In the genomic region with DNA sequence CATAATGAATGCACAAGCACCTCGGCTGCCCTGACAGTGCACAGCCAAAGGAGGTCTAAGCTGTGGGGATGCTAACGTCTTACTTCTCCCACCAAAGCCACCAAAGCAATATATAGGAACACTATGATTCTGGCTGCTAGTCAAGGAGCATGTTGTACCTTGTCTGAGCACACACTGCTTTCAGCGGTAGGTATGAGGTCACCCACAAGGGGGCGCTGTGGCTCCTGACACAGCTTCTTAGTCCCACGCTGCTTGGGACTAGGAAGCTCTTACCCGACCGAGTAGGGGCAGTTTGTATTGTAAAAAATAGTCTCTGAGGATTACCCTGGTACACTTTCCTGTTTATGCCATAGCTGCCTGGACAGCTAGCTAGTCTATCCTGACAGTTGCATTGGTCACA, we compare ENCODE assay signal across 8 mouse cellular contexts. TPM values are rescaled to one million over a fixed set of nuclear protein-coding genes. Genes with fewer than 3 reads are reported as not detected.
DNase-seq lines count a peak whose midpoint lies in the region; ATAC-seq lines count a peak whose summit lies in the region.

No protein-coding gene starts in this region.

- no peak overlapping the region for H3K27ac ChIP-seq in forebrain, embryonic 14.5 days (ENCODE audit: low read depth, low read length)
- H3K27ac ChIP-seq in forebrain, embryonic 15.5 days (replicated peaks), result no peak overlapping the region
- no peak overlapping the region for H3K27ac ChIP-seq in embryonic facial prominence, embryonic 11.5 days (replicated peaks; ENCODE audit: low read depth, low read length)

- H3K9me3 ChIP-seq in forebrain, embryonic 14.5 days (replicated peaks; ENCODE audit: control insufficient read depth, low read length), result no peaks in the 10 kb centered on the region
- H3K9me3 ChIP-seq in forebrain, embryonic 15.5 days, result no peaks in the 10 kb centered on the region
- H3K9me3 ChIP-seq in embryonic facial prominence, embryonic 11.5 days (replicated peaks; ENCODE audit: control insufficient read depth, low read length), result no peaks in the 10 kb centered on the region

- no peaks in the 10 kb centered on the region for H3K4me1 ChIP-seq in forebrain, embryonic 14.5 days (ENCODE audit: control insufficient read depth, insufficient read depth, low read length)
- no peaks in the 10 kb centered on the region for H3K4me1 ChIP-seq in forebrain, embryonic 15.5 days
- no peaks in the 10 kb centered on the region for H3K4me1 ChIP-seq in embryonic facial prominence, embryonic 11.5 days (ENCODE audit: control insufficient read depth, insufficient read depth, low read length)

- 13% methylated on average over 7 of the region's 7 CpGs for WGBS in forebrain, embryonic 14.5 days
- WGBS in forebrain, embryonic 15.5 days, result 10% methylated on average over 7 of the region's 7 CpGs
- 11% methylated on average over 7 of the region's 7 CpGs for WGBS in embryonic facial prominence, embryonic 11.5 days

- H3K4me3 ChIP-seq in forebrain, embryonic 14.5 days (ENCODE audit: low read depth, low read length), result no peak overlapping the region
- no peak overlapping the region for H3K4me3 ChIP-seq in forebrain, embryonic 15.5 days
- H3K4me3 ChIP-seq in embryonic facial prominence, embryonic 11.5 days (ENCODE audit: low read depth, low read length), result no peak overlapping the region

- H3K4me2 ChIP-seq in forebrain, embryonic 14.5 days (ENCODE audit: low read length), result no peak overlapping the region
- no peak overlapping the region for H3K4me2 ChIP-seq in forebrain, embryonic 15.5 days (replicated peaks)
- no peak overlapping the region for H3K4me2 ChIP-seq in embryonic facial prominence, embryonic 11.5 days (ENCODE audit: low read depth, low read length)

- peak; percentile 70 for DNase-seq in forebrain, embryonic 14.5 days (ENCODE audit: low spot score)
- DNase-seq in adrenal gland, postnatal 36 days, result peak; percentile 83 to 89
- DNase-seq in embryonic facial prominence, embryonic 11.5 days (ENCODE audit: low spot score), result peak; percentile 83
- peak; percentile 68 for DNase-seq in left cerebral cortex, adult 11 months (ENCODE audit: low spot score)
- DNase-seq in spleen, postnatal 14 days (ENCODE audit: low spot score in 2 of 2), result peak; percentile 62 to 80

- H3K9ac ChIP-seq in forebrain, embryonic 14.5 days (ENCODE audit: low read length), result no peak overlapping the region
- no peak overlapping the region for H3K9ac ChIP-seq in forebrain, embryonic 15.5 days (replicated peaks)
- no peak overlapping the region for H3K9ac ChIP-seq in embryonic facial prominence, embryonic 11.5 days (replicated peaks; ENCODE audit: low read length)

- no peaks in the 10 kb centered on the region for H3K36me3 ChIP-seq in forebrain, embryonic 14.5 days (ENCODE audit: control insufficient read depth, insufficient read depth, low read length)
- no peaks in the 10 kb centered on the region for H3K36me3 ChIP-seq in forebrain, embryonic 15.5 days
- H3K36me3 ChIP-seq in embryonic facial prominence, embryonic 11.5 days (replicated peaks; ENCODE audit: control insufficient read depth, insufficient read depth, low read depth, low read length), result no peaks in the 10 kb centered on the region

- 0 out of 2 replicates have a peak, but pooled peaks have one; percentile 51 for ATAC-seq in forebrain, embryonic 14.5 days
- ATAC-seq in forebrain, embryonic 15.5 days (replicated peaks), result no peak
- no peak for ATAC-seq in embryonic facial prominence, embryonic 11.5 days (replicated peaks; ENCODE audit: insufficient number of reproducible peaks, low FRiP score, low TSS enrichment, low read depth)
- ATAC-seq in hematopoietic stem cell, adult 5-6 weeks (replicated peaks in 1 of 2; ENCODE audit: insufficient read depth in 1 of 2, low FRiP score in 2 of 2, low TSS enrichment in 1 of 2, low read depth in 1 of 2, poor library complexity in 2 of 2, severe bottlenecking in 2 of 2), result peak; percentile 58 to 60; a peak in 3 of 4 replicates
- ATAC-seq in megakaryocyte-erythroid progenitor cell, adult 5-6 weeks (replicated peaks; ENCODE audit: low FRiP score, low TSS enrichment, poor library complexity, severe bottlenecking), result peak; percentile 78

- no peaks in the 10 kb centered on the region for H3K27me3 ChIP-seq in forebrain, embryonic 14.5 days (replicated peaks; ENCODE audit: control insufficient read depth, insufficient read depth, low read length)
- no peaks in the 10 kb centered on the region for H3K27me3 ChIP-seq in forebrain, embryonic 15.5 days
- no peaks in the 10 kb centered on the region for H3K27me3 ChIP-seq in embryonic facial prominence, embryonic 11.5 days (ENCODE audit: control insufficient read depth, insufficient read depth, low read length)

RNA-seq across cellular contexts. Expression of gene Cnot11, which starts 7.4 kb away (rescaled TPM):
- polyA plus RNA-seq in forebrain, embryonic 14.5 days (2014; fragmentation: Nextera tagmentation; extraction: Ambion mirVana), result 19.7 and 19.8 TPM in 2 replicates
- 18.8 and 19.4 TPM in 2 replicates for polyA plus RNA-seq in forebrain, embryonic 15.5 days (2015; fragmentation: Nextera tagmentation; extraction: Ambion mirVana)
- total RNA-seq in adrenal gland, postnatal 36 days (2021), result 10 to 100 TPM; 20.0 to 20.3 TPM
- polyA plus RNA-seq in embryonic facial prominence, embryonic 11.5 days (2014; fragmentation: Nextera tagmentation; extraction: Ambion mirVana), result 31.6 and 34.8 TPM in 2 replicates
- 35.9 and 46.1 TPM in 2 replicates for total RNA-seq in hematopoietic stem cell, adult 5-6 weeks (2017)
- 25.9 and 27.2 TPM in 2 replicates for total RNA-seq in megakaryocyte-erythroid progenitor cell, adult 5-6 weeks (2014; fragmentation: Nextera tagmentation)
- total RNA-seq in megakaryocyte-erythroid progenitor cell, adult 5-6 weeks (2017), result 25.1 and 28.9 TPM in 2 replicates

RNA-seq across cellular contexts. Expression of gene Tbc1d8, which starts 48.9 kb away (rescaled TPM):
- polyA plus RNA-seq in forebrain, embryonic 14.5 days (2014; fragmentation: Nextera tagmentation; extraction: Ambion mirVana), result 4.7 and 7.3 TPM in 2 replicates
- polyA plus RNA-seq in forebrain, embryonic 15.5 days (2015; fragmentation: Nextera tagmentation; extraction: Ambion mirVana), result 10.0 and 10.6 TPM in 2 replicates
- total RNA-seq in adrenal gland, postnatal 36 days (2021), result 10 to 100 TPM in 1 of 2 experiments, 1 to 10 TPM in 1; 6.9 to 18.7 TPM
- 4.6 and 5.5 TPM in 2 replicates for polyA plus RNA-seq in embryonic facial prominence, embryonic 11.5 days (2014; fragmentation: Nextera tagmentation; extraction: Ambion mirVana)
- 8.6 and 14.8 TPM in 2 replicates for total RNA-seq in hematopoietic stem cell, adult 5-6 weeks (2017)
- total RNA-seq in megakaryocyte-erythroid progenitor cell, adult 5-6 weeks (2014; fragmentation: Nextera tagmentation), result 14.1 and 25.6 TPM in 2 replicates
- total RNA-seq in megakaryocyte-erythroid progenitor cell, adult 5-6 weeks (2017), result 4.9 and 13.1 TPM in 2 replicates

RNA-seq across cellular contexts. Expression of gene Rnf149, which starts 49.8 kb away (rescaled TPM):
- polyA plus RNA-seq in forebrain, embryonic 14.5 days (2014; fragmentation: Nextera tagmentation; extraction: Ambion mirVana), result 12.2 and 16.7 TPM in 2 replicates
- polyA plus RNA-seq in forebrain, embryonic 15.5 days (2015; fragmentation: Nextera tagmentation; extraction: Ambion mirVana), result 23.4 and 26.6 TPM in 2 replicates
- total RNA-seq in adrenal gland, postnatal 36 days (2021), result 10 to 100 TPM; 48.3 to 51.5 TPM
- polyA plus RNA-seq in embryonic facial prominence, embryonic 11.5 days (2014; fragmentation: Nextera tagmentation; extraction: Ambion mirVana), result 25.2 and 27.7 TPM in 2 replicates
- 53.5 and 60.2 TPM in 2 replicates for total RNA-seq in hematopoietic stem cell, adult 5-6 weeks (2017)
- total RNA-seq in megakaryocyte-erythroid progenitor cell, adult 5-6 weeks (2014; fragmentation: Nextera tagmentation), result 16.0 and 19.3 TPM in 2 replicates
- total RNA-seq in megakaryocyte-erythroid progenitor cell, adult 5-6 weeks (2017), result 20.9 and 28.0 TPM in 2 replicates

Comparison
In these comparisons a context has a peak if more than half of its experiments do, and no peak if none do; other contexts are left out.
1. ATAC-seq: peak in forebrain, embryonic 14.5 days (single experiment), hematopoietic stem cell, adult 5-6 weeks (2 of 2) and megakaryocyte-erythroid progenitor cell, adult 5-6 weeks (single experiment); none in forebrain, embryonic 15.5 days (single experiment) and embryonic facial prominence, embryonic 11.5 days (single experiment).
2. Peak in every context shown above with its lines, with median percentiles within 50 percentile points of each other: DNase-seq.